Mouse (Mus musculus) embryonic facial prominence, embryonic 11.5 days (tissue): ENCODE measurements at regions not wholly inside any gene's neighbourhood (a gene's known extent, or its start where the extent isn't known, plus 50 kb on each side); places are given as distances from the start of the nearest gene placed in this dataset.

ENCODE experiments used
- ATAC-seq: fragments of 200-750 bp; cut with Nextera tagmentation; replicated peaks from 2 replicates; pipeline ENCODE4 v1.8.0; 2017; ENCODE audit warnings: low read depth; ENCODE audit not compliant: insufficient number of reproducible peaks, low FRiP score, low TSS enrichment
- DNase-seq: peaks from one replicate; pipeline ENCODE4 v3.0.0-alpha.2; 2015; ENCODE audit warnings: low spot score
- H3K27ac ChIP-seq: fragments of 300-500 bp; sonication (generic); replicated peaks from 2 replicates; pipeline ENCODE4 v1.5.1; 2014; ENCODE audit warnings: mild to moderate bottlenecking, low read depth, low read length, control low read depth
- H3K27me3 ChIP-seq: fragments of 300-500 bp; sonication (generic); 2 replicates; pipeline ENCODE4 v1.6.1; 2014; ENCODE audit warnings: mild to moderate bottlenecking, low read length, moderate library complexity, mixed read lengths; ENCODE audit not compliant: control insufficient read depth, insufficient read depth
- H3K36me3 ChIP-seq: fragments of 300-500 bp; sonication (generic); replicated peaks from 2 replicates; pipeline ENCODE4 v1.6.1; 2014; ENCODE audit warnings: low read depth, mild to moderate bottlenecking, low read length, moderate library complexity, mixed read lengths; ENCODE audit not compliant: control insufficient read depth, insufficient read depth
- H3K4me1 ChIP-seq: fragments of 300-500 bp; sonication (generic); 2 replicates; pipeline ENCODE4 v1.6.1; 2014; ENCODE audit warnings: low read length, mixed read lengths; ENCODE audit not compliant: control insufficient read depth, insufficient read depth
- H3K4me2 ChIP-seq: fragments of 300-500 bp; sonication (generic); 2 replicates; pipeline ENCODE4 v1.6.1; 2014; ENCODE audit warnings: low read depth, mild to moderate bottlenecking, control low read depth, low read length, moderate library complexity
- H3K4me3 ChIP-seq: fragments of 300-500 bp; sonication (generic); 2 replicates; pipeline ENCODE4 v1.5.1; 2014; ENCODE audit warnings: low read depth, low read length, control low read depth
- H3K9ac ChIP-seq: fragments of 300-500 bp; sonication (generic); replicated peaks from 2 replicates; pipeline ENCODE4 v1.6.1; 2014; ENCODE audit warnings: mild to moderate bottlenecking, control low read depth, low read length
- H3K9me3 ChIP-seq: fragments of 300-500 bp; sonication (generic); replicated peaks from 2 replicates; pipeline ENCODE4 v1.6.1; 2016; ENCODE audit warnings: mild to moderate bottlenecking, low read length, inconsistent platforms, mixed read lengths; ENCODE audit not compliant: control insufficient read depth
- WGBS: fragments of 180-500 bp; shearing (Covaris S2); extraction: QIAGEN DNeasy Blood & Tissue Kit; methylation state at CpG from one replicate; pipeline ENCODE4 v1.1.7; 2014; 5-methylcytosine and 5-hydroxymethylcytosine counted together

GRCm38 (mm10) chr12:8844748-8845147 is 73.6 kb downstream of the Sdc1 start:
- Histone ChIP-seq H3K9me3 (no peaks in the 10 kb centered on the region), H3K36me3 (no peaks in the 10 kb centered on the region), H3K4me2 (no peak overlapping the region), H3K4me3 (no peak overlapping the region), H3K27me3 (no peaks in the 10 kb centered on the region), H3K27ac (no peak overlapping the region), H3K4me1 (no peaks in the 10 kb centered on the region), H3K9ac (no peak overlapping the region)
- 87% methylated on average over 5 of the region's 5 CpGs for WGBS
- ATAC-seq (no peak), DNase-seq (no peak)

DNA sequence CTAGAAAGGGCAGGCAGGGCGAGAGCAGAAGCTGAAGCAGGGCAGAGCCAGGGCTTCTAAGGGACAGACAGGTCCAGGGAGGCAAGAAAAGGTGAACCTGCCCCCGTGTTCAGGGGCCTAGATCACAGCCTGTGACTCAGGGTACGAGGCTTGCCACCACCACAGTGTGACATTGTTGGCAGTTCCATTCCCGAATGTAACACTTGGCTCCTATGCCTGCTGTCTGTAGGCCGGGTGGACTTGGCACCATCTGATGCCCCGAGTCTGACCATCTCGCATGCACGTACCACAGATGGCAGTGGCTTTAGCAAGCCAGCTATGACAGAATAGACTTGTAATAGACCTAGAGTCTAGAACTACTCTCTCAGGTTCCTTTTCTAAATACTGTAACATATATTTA is 74.3 kb downstream of the Sdc1 start:
- Histone ChIP-seq H3K4me2 (no peak overlapping the region), H3K27ac (0 out of 2 replicates have a peak overlapping the region, but pooled peaks have one; percentile 13), H3K36me3 (no peaks in the 10 kb centered on the region), H3K4me1 (no peaks in the 10 kb centered on the region), H3K4me3 (no peak overlapping the region), H3K9ac (no peak overlapping the region), H3K27me3 (no peaks in the 10 kb centered on the region), H3K9me3 (no peaks in the 10 kb centered on the region)
- 92% methylated on average over 8 of the region's 8 CpGs for WGBS
- ATAC-seq: no peak
- no peak for DNase-seq

- DNase-seq (peak; percentile 86), ATAC-seq (peak; percentile 54; the same call in 1 of the 2 replicates)
- no peaks in the 10 kb centered on the region for H3K36me3 ChIP-seq
- no peaks in the 10 kb centered on the region for H3K9me3 ChIP-seq
- no peaks in the 10 kb centered on the region for H3K4me1 ChIP-seq
- H3K4me3 ChIP-seq: no peak overlapping the region
- H3K27me3 ChIP-seq: no peaks in the 10 kb centered on the region
- H3K4me2 ChIP-seq: peak overlapping the region; percentile 6; the same call in 1 of the 2 replicates
- peak overlapping the region; percentile 85 for H3K27ac ChIP-seq
- peak overlapping the region; percentile 28 for H3K9ac ChIP-seq
- 26% methylated on average over 16 of the region's 16 CpGs for WGBS
Measured at GRCm38 (mm10) chr12:8846425-8847226, 74.8 kb upstream of the Laptm4a start.

DNA sequence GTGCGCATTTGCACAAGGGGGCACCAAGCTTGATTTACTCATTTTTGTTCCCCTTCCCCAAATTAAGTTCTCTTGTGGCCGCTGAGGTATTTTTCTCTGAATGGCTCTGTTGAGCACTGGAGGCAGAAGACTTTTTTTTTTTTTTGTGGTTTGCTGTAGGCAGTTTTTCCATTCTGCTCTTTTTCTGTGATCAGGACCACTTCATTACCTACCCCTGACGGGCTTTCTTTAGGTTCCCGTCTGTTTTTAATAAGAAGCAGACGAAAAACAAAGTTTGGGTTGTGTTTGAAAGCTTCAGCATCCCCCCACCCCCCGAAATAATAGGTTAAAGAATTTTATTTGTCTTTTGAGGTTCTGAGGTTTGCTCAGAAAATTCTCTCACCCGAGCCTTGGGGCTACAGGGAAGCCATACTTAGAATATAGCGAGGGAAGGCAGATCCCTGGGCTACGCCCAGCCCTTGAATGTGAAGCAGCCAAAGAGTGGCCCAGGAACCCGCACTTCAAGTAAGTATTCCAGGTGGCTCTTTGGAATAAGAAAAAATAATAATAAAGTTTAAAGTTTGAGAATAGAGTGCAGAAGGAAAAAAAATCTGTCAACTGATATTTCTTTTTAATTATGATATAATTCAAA is 74.1 kb upstream of the Laptm4a start:
- peak overlapping the region; percentile 85 for H3K27ac ChIP-seq
- H3K27me3 ChIP-seq: no peaks in the 10 kb centered on the region
- H3K4me2 ChIP-seq: no peak overlapping the region
- no peaks in the 10 kb centered on the region for H3K9me3 ChIP-seq
- no peaks in the 10 kb centered on the region for H3K36me3 ChIP-seq
- DNase-seq (peak; percentile 76), ATAC-seq (peak; percentile 30; the same call in 1 of the 2 replicates)
- WGBS: 37% methylated on average over 10 of the region's 10 CpGs
- no peaks in the 10 kb centered on the region for H3K4me1 ChIP-seq
- no peak overlapping the region for H3K4me3 ChIP-seq
- H3K9ac ChIP-seq: no peak overlapping the region

GRCm38 (mm10) chr12:8847858-8848383 is 73.5 kb upstream of the Laptm4a start:
- Histone ChIP-seq H3K27me3 (no peaks in the 10 kb centered on the region), H3K27ac (peak overlapping the region; percentile 85), H3K36me3 (no peaks in the 10 kb centered on the region), H3K4me1 (no peaks in the 10 kb centered on the region), H3K4me3 (no peak overlapping the region), H3K9ac (no peak overlapping the region), H3K4me2 (no peak overlapping the region), H3K9me3 (no peaks in the 10 kb centered on the region)
- DNase-seq (no peak), ATAC-seq (no peak)
- 83% methylated on average over 8 of the region's 8 CpGs for WGBS

DNA sequence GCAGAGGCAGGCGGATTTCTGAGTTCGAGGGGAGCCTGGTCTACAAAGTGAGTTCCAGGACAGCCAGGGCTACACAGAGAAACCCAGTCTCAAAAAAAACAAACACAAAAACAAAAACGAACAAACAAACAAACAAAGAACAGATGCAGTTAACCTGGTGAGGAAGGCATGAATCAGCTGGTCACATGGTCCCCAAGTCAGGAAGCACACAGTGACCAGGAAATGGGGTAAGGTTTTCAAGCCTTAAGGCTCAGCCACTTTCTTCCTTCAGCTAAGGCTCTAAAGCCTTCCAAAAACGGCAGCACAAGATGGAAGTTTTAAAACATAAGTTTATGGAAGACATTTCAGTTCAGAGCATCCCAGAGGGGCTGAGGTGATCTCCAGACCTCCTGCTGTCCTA is 67.6 kb upstream of the Laptm4a start:
- WGBS: 86% methylated on average over 4 of the region's 4 CpGs
- no peak for DNase-seq
- Histone ChIP-seq H3K4me2 (no peak overlapping the region), H3K27ac (no peak overlapping the region), H3K4me1 (peaks cover 10% of the 10 kb centered on the region), H3K4me3 (no peak overlapping the region), H3K9ac (no peak overlapping the region), H3K36me3 (no peaks in the 10 kb centered on the region), H3K27me3 (no peaks in the 10 kb centered on the region), H3K9me3 (no peaks in the 10 kb centered on the region)
- no peak for ATAC-seq

DNA sequence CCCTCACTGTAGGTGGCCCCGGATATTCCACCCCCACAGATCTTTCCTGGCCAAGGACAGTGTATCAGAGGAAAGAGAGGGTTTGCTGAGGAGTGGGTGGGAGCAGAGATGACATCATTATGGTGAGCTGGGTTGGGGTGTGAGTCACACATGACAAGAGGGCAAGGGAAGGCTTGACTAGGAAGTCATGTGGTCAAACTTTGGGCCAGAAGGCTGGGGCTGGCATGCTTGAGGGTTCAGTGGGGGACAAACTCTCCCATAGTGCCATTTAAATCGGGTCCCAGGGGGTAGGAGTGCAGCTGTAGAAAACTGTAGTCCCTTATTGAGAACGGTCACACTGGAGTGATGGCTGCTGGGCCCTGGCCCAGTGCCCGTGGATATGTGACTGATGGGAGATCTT is 67.1 kb upstream of the Laptm4a start:
- Histone ChIP-seq H3K4me1 (peaks cover 10% of the 10 kb centered on the region), H3K4me2 (no peak overlapping the region), H3K27ac (no peak overlapping the region), H3K4me3 (no peak overlapping the region), H3K9me3 (no peaks in the 10 kb centered on the region), H3K36me3 (no peaks in the 10 kb centered on the region), H3K27me3 (no peaks in the 10 kb centered on the region), H3K9ac (no peak overlapping the region)
- ATAC-seq: no peak
- WGBS: 85% methylated on average over 4 of the region's 4 CpGs
- DNase-seq: no peak

DNA sequence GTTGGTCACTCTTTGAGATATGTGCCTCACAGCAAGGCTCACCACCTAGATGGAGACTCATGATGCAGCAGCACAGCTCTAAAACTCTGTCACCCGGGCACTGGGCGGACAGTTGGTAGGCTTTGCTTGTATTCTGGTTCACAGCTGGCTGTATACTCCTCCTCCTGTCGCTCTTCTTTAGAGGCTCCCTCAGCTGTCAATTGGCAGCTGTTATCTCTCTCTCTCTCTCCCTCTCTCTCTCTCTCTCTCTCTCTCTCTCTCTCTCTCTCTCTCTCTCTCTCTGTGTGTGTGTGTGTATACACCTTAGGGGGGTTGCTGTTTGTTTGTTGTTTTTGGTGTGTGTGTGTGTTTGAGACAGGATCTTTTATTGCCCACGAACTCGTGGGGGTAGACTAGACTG is 66.3 kb upstream of the Laptm4a start:
- Histone ChIP-seq H3K36me3 (no peaks in the 10 kb centered on the region), H3K9me3 (no peaks in the 10 kb centered on the region), H3K27ac (no peak overlapping the region), H3K4me2 (no peak overlapping the region), H3K4me3 (no peak overlapping the region), H3K9ac (no peak overlapping the region), H3K27me3 (no peaks in the 10 kb centered on the region), H3K4me1 (peaks cover 10% of the 10 kb centered on the region)
- DNase-seq (no peak), ATAC-seq (no peak)
- WGBS: 67% methylated on average over 5 of the region's 5 CpGs
